Mouse (Mus musculus): ENCODE results near the gene Gm21209. TPM values are rescaled to one million over a fixed set of nuclear protein-coding genes. Genes with fewer than 3 reads are reported as not detected.
"Not testable (repeated sequence)": the region's sequence is repeated elsewhere in the genome, so short reads cannot be mapped to it uniquely, and the experiment has no call there.

Gm21209 gene
- polyA plus RNA-seq (2017; shearing (Covaris generic)): not detected

- ATAC-seq: not testable (repeated sequence)
Measured at GRCm38 (mm10) chrY:49570856-49571255, at the start of gene Gm21209. Gene Gm21209, plus strand, starts transcription at chrY:49571156.

Measured in inflammation-experienced regulatory T-cells, adult 6 months (primary cell).